Mouse (Mus musculus) liver, postnatal 0 days (tissue): Measurements from ENCODE around the gene Bend3.

Experiments
- CTCF ChIP-seq: sonication (generic); IDR thresholded peaks from 2 replicates; pipeline ENCODE4 v1.5.1; 2016; ENCODE audit warnings: antibody characterized with exemption, low read depth
- EP300 ChIP-seq: IDR thresholded peaks from 2 replicates; pipeline ENCODE4 v1.6.1; 2016; ENCODE audit warnings: antibody characterized with exemption, low read depth, mild to moderate bottlenecking

- TF ChIP-seq CTCF (no peak), EP300 (no peak)
Observed at GRCm38 (mm10) chr10:43477865-43478681, 558 bp upstream of the Bend3 start.
